Mouse (Mus musculus): ENCODE results near the gene Rps15. TPM values are rescaled to one million over a fixed set of nuclear protein-coding genes. Genes with fewer than 3 reads are reported as not detected.

Gene Rps15
- polyA plus RNA-seq, 1 experiment: 2,371 TPM

GRCm38 (mm10) chr10:80294788-80295303, 2.6 kb downstream of the Rps15 start:
- peaks cover 14% of the 10 kb centered on the region for H3K36me3 ChIP-seq (ENCODE audit: control insufficient read depth, insufficient read depth, low read length)
- no peak overlapping the region for H3K27ac ChIP-seq (ENCODE audit: control insufficient read depth, insufficient read depth, low read length)
- 79% methylated on average over 7 of the region's 7 CpGs for WGBS
- H3K4me3 ChIP-seq (ENCODE audit: control insufficient read depth, insufficient read depth, low read length): no peak overlapping the region
- H3K27me3 ChIP-seq (ENCODE audit: control insufficient read depth, insufficient read depth, low read length): peaks cover 8% of the 10 kb centered on the region; the same call in 1 of the 2 replicates
- peaks cover 17% of the 10 kb centered on the region for H3K4me1 ChIP-seq (replicated peaks; ENCODE audit: control insufficient read depth, insufficient read depth, low read length)
- no peak for DNase-seq
- no peak for TF ChIP-seq CTCF (IDR thresholded peaks at IDR 0.05; ENCODE audit: borderline replicate concordance, control insufficient read depth, extremely low read depth, insufficient read depth, low read length, poor library complexity)
- no peak for TF ChIP-seq POLR2A (IDR thresholded peaks at IDR 0.05; ENCODE audit: control insufficient read depth, extremely low read depth, insufficient read depth, low read length, poor library complexity)

DNA sequence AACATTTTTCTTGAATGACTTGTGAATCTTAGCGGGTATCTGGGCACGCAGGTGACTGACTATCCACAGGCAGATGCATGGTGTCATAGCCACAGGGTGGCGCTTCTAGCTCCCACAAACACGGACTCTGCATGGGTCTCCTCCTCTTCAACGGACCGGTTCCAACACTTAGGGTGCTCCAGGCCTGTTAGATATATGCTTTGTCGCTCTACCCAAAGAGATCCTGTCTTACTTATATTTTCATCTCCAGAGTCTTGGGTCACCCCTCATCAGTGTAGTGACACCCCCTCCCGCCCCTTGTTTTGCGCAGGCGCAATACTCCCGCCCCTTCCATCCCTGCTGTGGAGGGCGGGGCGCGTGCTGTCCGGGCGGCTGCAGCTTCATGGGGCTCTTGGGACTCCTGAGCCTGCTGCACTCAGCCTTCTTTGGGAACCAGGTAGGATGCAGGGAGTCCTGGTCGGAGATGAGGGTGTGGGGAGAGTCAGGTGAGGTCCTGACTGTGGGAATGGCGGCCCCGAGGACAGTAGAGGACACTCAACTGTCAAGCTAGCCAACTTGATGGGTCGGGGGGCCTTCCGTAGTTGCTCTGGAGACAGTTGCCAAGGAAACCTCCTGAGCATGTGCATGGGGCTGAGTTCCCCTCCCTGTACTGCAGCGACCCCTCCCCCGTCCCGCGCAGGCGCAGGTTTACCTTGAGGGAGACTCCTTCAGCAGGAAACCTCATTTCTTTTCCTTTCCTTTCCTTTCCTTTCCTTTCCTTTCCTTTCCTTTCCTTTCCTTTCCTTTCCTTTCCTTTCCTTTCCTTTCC, 3.6 kb downstream of the Rps15 start, which contains the start of gene Apc2:
Apc2 (plus strand) TSS at position 360 of the 808 bp plus-strand sequence.
- Histone ChIP-seq H3K36me3 (ENCODE audit: control insufficient read depth, insufficient read depth, low read length) (peaks cover 14% of the 10 kb centered on the region), H3K4me3 (ENCODE audit: control insufficient read depth, insufficient read depth, low read length) (peak within 1 kb of the TSS; percentile 35), H3K27me3 (ENCODE audit: control insufficient read depth, insufficient read depth, low read length) (peaks cover 10% of the 10 kb centered on the region; the same call in 1 of the 2 replicates), H3K4me1 (replicated peaks; ENCODE audit: control insufficient read depth, insufficient read depth, low read length) (peaks cover 17% of the 10 kb centered on the region), H3K27ac (ENCODE audit: control insufficient read depth, insufficient read depth, low read length) (no peak within 1 kb of the TSS)
- WGBS: 9% methylated on average over 26 of the region's 26 CpGs
- TF ChIP-seq CTCF (IDR thresholded peaks at IDR 0.05; ENCODE audit: borderline replicate concordance, control insufficient read depth, extremely low read depth, insufficient read depth, low read length, poor library complexity) (peak; percentile 69; the same call in 1 of the 2 replicates), POLR2A (IDR thresholded peaks at IDR 0.05; ENCODE audit: control insufficient read depth, extremely low read depth, insufficient read depth, low read length, poor library complexity) (no peak; the same call in 1 of the 2 replicates)
- peak; percentile 70 for DNase-seq

DNA sequence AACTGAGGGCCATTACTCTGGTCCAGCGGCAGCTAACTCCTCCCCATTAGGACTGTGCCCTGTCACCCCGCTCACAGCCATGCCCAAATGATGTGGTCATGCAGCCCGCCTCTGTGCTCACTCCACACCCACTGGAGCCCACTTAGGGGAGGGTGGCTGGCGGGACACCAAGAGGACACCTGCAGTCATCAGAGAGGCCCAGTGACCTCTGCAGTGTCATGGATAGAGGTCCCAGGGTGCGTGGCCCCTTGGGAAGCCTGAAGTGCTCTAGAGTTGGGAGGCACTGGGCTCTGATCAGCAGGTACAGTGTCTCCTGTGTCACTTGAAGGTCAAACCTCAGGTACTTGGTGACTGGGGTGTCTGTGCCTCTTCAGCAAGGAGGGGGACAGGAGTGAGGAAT, 4.6 kb downstream of the Rps15 start:
- Histone ChIP-seq H3K27me3 (ENCODE audit: control insufficient read depth, insufficient read depth, low read length) (peaks cover 10% of the 10 kb centered on the region; the same call in 1 of the 2 replicates), H3K36me3 (ENCODE audit: control insufficient read depth, insufficient read depth, low read length) (peaks cover 14% of the 10 kb centered on the region), H3K27ac (ENCODE audit: control insufficient read depth, insufficient read depth, low read length) (no peak overlapping the region), H3K4me3 (ENCODE audit: control insufficient read depth, insufficient read depth, low read length) (no peak overlapping the region), H3K4me1 (replicated peaks; ENCODE audit: control insufficient read depth, insufficient read depth, low read length) (peaks cover 16% of the 10 kb centered on the region)
- no peak for TF ChIP-seq CTCF (IDR thresholded peaks at IDR 0.05; ENCODE audit: borderline replicate concordance, control insufficient read depth, extremely low read depth, insufficient read depth, low read length, poor library complexity)
- TF ChIP-seq POLR2A (IDR thresholded peaks at IDR 0.05; ENCODE audit: control insufficient read depth, extremely low read depth, insufficient read depth, low read length, poor library complexity): no peak
- DNase-seq: no peak
- 87% methylated on average over 5 of the region's 5 CpGs for WGBS

- DNase-seq: no peak
- Histone ChIP-seq H3K4me1 (replicated peaks; ENCODE audit: control insufficient read depth, insufficient read depth, low read length) (peaks cover 13% of the 10 kb centered on the region), H3K27ac (ENCODE audit: control insufficient read depth, insufficient read depth, low read length) (no peak overlapping the region), H3K27me3 (ENCODE audit: control insufficient read depth, insufficient read depth, low read length) (peaks cover 10% of the 10 kb centered on the region; the same call in 1 of the 2 replicates), H3K4me3 (ENCODE audit: control insufficient read depth, insufficient read depth, low read length) (no peak overlapping the region), H3K36me3 (ENCODE audit: control insufficient read depth, insufficient read depth, low read length) (peaks cover 14% of the 10 kb centered on the region)
- TF ChIP-seq CTCF (IDR thresholded peaks at IDR 0.05; ENCODE audit: borderline replicate concordance, control insufficient read depth, extremely low read depth, insufficient read depth, low read length, poor library complexity) (no peak), POLR2A (IDR thresholded peaks at IDR 0.05; ENCODE audit: control insufficient read depth, extremely low read depth, insufficient read depth, low read length, poor library complexity) (no peak)
- WGBS: 74% methylated on average over 8 of the region's 8 CpGs
Observed at GRCm38 (mm10) chr10:80297526-80298133, 5.4 kb downstream of the Rps15 start.

- no peak for DNase-seq
- Histone ChIP-seq H3K4me3 (ENCODE audit: control insufficient read depth, insufficient read depth, low read length) (no peak overlapping the region), H3K27ac (ENCODE audit: control insufficient read depth, insufficient read depth, low read length) (no peak overlapping the region), H3K4me1 (replicated peaks; ENCODE audit: control insufficient read depth, insufficient read depth, low read length) (peaks cover 4% of the 10 kb centered on the region), H3K27me3 (ENCODE audit: control insufficient read depth, insufficient read depth, low read length) (peaks cover 10% of the 10 kb centered on the region; the same call in 1 of the 2 replicates), H3K36me3 (ENCODE audit: control insufficient read depth, insufficient read depth, low read length) (peaks cover 11% of the 10 kb centered on the region)
- 18% methylated on average over 26 of the region's 26 CpGs for WGBS
- no peak for TF ChIP-seq POLR2A (IDR thresholded peaks at IDR 0.05; ENCODE audit: control insufficient read depth, extremely low read depth, insufficient read depth, low read length, poor library complexity)
- TF ChIP-seq CTCF (IDR thresholded peaks at IDR 0.05; ENCODE audit: borderline replicate concordance, control insufficient read depth, extremely low read depth, insufficient read depth, low read length, poor library complexity): no peak
Observed at GRCm38 (mm10) chr10:80298571-80299281, 6.5 kb downstream of the Rps15 start.

DNA sequence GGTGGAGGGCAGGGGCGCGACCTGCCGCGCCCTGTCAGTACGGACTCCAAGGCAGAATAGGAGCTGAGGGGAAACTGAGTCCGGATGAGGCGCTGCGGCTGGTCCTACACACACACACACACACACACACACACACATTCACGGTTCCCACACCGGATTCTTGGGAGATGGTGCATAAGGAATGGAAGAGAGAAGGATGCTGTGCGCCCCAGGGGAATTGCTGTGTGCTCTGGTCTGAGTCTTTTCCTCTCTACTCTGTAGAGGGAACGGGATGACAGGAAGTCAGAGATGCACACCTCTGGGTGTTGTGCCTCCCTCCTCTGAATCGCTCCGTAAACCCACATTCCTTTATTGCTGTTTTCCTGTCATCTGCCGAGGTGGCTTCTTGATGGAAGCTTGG, 7.0 kb downstream of the Rps15 start:
- no peak for TF ChIP-seq POLR2A (IDR thresholded peaks at IDR 0.05; ENCODE audit: control insufficient read depth, extremely low read depth, insufficient read depth, low read length, poor library complexity)
- Histone ChIP-seq H3K4me1 (replicated peaks; ENCODE audit: control insufficient read depth, insufficient read depth, low read length) (peaks cover 4% of the 10 kb centered on the region), H3K27me3 (ENCODE audit: control insufficient read depth, insufficient read depth, low read length) (peaks cover 10% of the 10 kb centered on the region; the same call in 1 of the 2 replicates), H3K27ac (ENCODE audit: control insufficient read depth, insufficient read depth, low read length) (no peak overlapping the region), H3K36me3 (ENCODE audit: control insufficient read depth, insufficient read depth, low read length) (peaks cover 5% of the 10 kb centered on the region), H3K4me3 (ENCODE audit: control insufficient read depth, insufficient read depth, low read length) (no peak overlapping the region)
- 23% methylated on average over 15 of the region's 15 CpGs for WGBS
- no peak for DNase-seq
